Mouse (Mus musculus) right cerebral cortex, postnatal 4 days (tissue): ENCODE data around the gene Scarb1.
A peak's percentile ranks its signal among the peaks of the same experiment; 100 is the strongest.
"Not testable (repeated sequence)": the region's sequence is repeated elsewhere in the genome, so short reads cannot be mapped to it uniquely, and the experiment has no call there.

Source experiments
- DNase-seq: peaks from one replicate; pipeline ENCODE4 v3.0.0-alpha.2; 2022

The Scarb1 gene

DNA sequence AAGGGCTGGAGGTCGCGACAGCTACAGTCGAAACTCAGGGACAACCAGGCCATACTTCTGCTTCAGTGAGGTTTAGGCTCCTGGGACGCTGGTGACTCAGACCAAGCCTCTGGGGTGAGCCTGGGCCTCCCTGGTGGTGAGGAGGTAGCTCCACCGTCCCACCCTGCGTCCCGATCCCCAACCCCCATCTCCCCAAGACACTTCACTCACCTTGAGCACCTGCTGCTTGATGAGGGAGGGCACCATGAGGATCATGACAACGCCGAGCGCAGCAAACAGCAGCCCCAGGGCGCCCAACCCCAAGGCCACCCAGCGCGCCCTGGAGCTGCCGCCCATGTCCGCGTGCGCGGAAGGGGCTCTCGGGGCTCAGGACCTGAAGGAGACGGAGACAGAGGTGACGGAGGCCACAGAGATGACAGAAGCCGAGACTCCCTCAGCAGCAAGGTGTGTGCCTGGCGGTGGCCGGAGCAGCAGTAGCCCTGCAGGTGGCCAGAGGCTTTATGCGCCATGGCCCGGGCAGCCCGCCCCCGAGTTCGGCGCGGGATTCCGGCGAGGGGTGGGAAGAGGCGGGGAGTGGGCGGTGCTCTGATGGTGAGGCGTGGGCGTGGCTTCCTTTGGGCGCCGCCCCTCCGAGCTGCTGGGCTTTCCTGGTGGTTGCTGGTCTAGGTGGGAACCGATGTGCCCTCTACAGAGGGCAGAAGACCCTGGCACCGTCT lies at the start of gene Scarb1:
TSS of gene Scarb1 (minus strand) at position 548 of the 716 bp plus-strand sequence.
- DNase-seq, result peak; percentile 83

DNA sequence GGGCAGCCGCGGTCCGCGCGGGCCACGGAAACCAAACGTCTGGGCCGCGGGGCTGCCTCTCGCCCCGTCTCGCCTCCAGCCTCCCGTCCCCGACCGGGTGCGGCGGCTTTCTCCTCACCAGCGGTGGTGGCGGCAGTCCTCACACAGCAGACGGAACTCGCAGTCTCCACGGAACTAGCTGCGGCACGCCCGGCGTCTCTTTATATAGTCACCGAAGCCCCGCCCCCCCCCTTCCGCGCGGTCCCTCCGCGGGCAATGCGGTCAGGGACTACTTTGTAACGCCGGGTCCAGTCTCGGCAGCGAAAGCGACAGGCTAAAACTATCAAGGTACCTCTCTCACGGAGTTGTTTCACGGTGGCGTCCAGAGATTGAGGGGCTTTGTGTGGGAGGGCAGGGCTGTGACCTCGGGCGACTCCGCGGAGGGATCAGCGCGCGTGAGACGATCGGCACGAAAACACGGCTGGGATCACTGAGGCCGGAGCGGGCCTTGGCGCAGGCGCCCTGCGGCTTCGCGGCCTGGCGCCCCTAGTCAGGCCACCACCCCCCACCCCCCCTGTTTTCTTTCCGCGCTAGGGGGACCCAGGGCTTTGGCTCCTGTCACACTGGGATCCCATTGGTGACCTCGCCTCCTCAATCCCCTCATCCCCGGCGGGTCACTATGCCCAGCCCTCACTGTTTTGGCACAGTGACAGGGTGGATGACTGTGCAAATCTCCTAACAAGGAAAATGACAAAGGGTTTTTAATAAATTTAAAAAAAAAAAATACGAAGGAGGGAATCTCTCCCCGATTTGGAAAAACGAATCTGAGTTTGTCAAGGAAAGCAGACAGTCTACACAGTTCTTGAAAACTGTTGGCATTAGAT lies 48.9 kb upstream of the Scarb1 start, which contains the start of gene Ubc:
TSS of gene Ubc (minus strand) at position 624 of the 863 bp plus-strand sequence.
- DNase-seq, result peak; percentile 87

DNA sequence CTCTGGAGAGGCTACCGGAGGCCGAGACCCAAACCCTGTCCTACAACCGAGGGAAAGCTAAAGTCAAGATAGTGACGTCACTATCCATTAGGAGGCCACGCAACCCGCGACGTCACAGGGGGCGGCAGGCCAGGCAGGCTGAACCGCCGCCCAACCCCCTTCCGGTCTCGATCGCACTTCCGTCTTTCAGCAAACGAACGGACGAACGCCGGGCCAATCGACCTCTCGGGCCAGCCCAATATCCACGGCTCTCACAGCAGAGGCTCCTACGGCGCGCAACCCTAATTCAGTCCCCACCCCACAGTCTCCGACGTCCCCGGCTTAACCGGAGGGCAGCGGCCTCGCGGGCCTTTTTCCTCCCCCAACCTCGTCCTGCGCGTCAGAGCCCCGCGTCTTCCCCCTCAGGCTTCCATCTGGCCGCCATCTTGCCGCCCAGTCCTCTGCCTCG lies 48.3 kb upstream of the Scarb1 start, which contains the start of gene Gm10382:
TSS of gene Gm10382 (plus strand) at position 192 of the 448 bp plus-strand sequence.
- DNase-seq, result peak; percentile 77

DNA sequence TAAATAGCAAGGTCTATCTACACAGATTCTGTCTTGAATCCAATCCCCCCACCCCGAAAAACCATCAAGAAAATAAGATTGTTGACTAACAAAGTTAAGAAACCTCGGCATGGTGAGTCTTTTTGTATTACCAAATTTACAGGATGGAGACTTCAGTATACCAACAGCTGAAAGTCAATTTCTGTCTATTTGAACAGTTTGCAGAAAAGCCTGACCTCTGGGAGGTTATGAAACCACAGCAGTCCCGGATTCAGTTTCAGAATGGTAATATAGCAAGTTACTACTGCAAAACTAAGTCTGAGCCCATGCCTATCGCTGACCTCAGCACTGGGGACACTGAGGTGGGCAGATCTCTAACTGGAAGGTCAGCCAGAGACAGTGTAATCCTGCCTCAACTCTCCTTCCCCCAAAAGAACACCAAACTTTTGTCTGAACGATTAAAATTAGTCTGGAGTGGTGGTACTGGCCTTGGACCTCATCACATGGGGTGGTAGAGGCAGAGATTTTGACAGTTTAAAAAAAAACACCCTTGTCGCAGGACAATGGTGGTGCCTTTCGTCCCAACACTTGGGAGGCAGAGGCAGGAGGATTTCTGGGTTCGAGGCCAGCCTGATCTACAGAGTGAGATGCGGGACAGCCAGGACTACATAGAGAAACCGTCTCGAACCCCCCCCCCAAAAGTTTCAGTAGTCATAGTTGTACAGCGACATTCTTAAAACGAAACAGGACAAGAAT lies 47.6 kb upstream of the Scarb1 start:
- DNase-seq, result no peak

DNA sequence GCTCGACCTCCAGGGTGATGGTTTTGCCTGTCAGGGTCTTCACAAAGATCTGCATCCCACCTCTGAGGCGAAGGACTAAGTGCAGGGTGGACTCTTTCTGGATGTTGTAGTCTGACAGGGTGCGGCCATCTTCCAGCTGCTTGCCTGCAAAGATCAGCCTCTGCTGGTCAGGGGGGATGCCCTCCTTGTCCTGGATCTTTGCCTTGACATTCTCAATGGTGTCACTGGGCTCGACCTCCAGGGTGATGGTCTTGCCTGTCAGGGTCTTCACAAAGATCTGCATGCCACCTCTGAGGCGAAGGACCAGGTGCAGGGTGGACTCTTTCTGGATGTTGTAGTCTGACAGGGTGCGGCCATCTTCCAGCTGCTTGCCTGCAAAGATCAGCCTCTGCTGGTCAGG lies 46.4 kb upstream of the Scarb1 start:
- DNase-seq, result not testable (repeated sequence)

DNA sequence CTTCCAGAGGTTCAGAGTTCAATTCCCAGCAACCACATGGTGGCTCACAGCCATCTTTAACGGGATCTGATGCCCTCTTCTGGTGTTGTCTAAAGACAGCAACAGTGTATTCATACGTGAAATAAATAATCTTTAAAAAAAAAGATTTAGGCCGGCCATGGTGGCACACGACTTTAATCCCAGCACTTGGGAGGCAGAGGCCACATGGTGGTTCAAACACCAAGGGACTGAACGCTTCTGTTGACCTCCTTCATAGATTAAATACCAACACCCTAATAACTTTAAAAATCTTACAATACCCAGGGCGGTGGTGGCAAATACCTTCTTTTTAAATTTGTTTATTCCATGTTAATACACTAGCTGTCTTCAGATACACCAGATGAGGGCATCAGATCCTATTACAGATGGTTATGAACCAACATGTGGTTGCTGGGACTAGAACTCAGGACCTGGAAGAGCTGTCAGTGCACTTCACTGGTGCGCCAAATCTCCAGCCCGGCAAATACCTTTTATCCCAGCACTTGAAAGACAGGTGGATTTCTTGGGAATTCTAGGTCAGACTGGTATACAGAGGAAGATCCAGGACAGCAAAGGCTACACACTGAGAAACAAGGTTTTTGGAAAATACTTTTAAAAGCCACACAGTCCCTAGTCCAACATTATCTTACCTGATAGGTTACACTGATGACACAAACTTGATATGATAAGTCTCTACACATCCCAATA lies 44.5 kb upstream of the Scarb1 start:
- no peak for DNase-seq

DNA sequence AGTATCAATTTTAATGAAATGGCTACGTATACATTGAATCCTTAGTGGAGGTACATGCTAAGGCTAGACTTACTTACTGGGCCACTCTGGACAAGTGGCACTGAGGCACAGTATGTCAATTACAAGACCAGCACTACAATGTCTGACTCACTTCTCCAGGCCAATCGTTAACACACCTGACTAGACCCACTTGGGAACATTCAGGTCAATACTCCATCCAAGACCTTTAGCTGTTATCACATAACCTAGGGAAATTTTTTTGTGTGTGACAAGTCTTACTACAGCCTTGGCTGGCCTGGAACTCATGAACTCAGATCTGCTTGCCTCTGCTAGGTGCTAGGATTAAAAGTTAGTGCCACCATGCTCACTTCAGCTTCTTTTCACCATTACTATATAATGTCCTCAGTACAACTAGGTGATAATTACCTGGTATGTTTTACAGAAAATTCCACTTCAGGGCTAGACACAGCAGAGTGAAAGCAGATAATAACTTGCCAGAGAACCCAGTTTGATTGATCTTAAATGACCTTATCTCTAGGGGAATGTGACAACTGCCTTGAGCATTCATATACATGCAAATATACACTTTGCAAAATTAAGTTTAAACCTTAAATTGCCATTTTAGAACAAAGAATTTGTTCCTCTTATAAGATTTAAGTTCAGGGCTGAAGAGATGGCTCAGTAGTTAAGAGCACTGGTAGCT lies 43.8 kb upstream of the Scarb1 start:
- no peak for DNase-seq

DNA sequence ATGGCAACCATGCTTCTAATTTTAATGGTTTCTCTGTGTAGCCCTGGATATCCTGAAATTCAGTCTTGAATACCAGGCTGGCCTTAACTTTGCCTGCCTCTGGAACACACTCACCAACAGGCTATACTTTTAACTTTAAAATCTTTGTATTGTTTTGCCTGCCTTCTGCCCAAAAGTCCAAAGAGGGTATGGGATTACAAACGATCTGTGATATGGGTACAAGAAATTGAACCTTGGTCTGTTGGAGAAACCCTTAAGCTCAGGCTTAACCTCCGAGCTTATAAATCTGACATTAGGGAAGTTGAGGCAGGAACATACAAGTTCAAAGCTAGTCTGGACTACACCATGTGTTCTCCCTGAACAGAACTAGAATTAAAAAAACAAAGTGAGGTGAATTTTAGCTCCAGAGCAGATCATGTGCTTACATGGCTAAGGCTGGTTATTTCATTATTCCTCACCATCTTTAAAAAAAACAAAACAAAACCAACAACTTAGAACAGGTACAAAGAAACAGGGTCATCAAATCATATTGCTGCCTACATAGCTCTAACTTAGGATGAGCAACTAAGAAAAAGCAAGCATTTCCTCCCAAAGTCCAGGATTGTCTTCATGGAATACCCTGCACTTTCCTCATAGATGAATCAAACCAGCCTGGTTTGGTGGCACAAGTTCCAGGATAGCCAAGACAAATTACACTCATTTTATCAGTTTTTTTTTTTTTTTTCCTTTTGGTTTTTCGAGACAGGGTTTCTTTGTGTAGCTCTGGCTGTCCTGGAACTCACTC lies 42.9 kb upstream of the Scarb1 start:
- no peak for DNase-seq

DNA sequence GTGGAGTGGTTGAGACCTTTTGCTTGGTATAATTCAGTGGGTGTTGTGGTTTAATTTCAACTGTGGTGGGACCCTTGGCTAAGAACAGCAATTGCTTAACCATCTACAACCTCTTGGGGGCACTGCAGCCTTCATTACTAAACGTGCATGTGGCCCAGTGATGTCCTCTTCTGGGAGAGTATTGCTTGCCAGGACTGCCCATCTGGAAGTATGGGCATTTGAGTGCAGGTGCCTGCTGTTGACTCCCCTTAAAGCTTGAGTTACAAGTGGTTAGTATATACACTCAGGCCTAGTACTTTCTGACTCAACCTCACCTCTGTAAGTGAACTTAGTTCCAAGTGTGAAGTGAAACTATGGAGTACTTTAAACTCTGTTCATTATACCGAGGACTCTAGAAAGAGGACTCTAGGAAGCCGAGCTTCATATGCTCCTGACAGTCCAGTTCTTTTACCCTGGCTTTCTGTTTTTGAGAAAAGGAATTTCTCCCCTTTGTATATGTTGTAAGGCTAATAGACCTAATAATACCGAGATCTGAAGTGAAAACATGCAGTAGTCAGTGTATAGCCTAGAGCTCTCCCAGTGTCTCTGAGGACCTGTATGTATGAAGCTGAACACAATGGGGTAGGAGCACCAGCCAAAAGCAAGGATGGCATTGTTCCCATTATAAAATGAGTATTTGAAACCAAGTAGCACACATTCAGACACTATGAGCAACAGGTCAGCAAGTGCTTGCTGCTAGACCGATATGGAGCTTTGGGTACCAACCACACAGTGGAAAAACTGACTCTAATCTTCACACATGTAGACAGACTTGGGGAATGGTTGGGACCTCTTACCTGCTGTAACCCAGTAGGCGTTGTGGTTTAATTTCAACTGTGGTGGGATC lies 42.0 kb upstream of the Scarb1 start:
- DNase-seq, result peak; percentile 55

DNA sequence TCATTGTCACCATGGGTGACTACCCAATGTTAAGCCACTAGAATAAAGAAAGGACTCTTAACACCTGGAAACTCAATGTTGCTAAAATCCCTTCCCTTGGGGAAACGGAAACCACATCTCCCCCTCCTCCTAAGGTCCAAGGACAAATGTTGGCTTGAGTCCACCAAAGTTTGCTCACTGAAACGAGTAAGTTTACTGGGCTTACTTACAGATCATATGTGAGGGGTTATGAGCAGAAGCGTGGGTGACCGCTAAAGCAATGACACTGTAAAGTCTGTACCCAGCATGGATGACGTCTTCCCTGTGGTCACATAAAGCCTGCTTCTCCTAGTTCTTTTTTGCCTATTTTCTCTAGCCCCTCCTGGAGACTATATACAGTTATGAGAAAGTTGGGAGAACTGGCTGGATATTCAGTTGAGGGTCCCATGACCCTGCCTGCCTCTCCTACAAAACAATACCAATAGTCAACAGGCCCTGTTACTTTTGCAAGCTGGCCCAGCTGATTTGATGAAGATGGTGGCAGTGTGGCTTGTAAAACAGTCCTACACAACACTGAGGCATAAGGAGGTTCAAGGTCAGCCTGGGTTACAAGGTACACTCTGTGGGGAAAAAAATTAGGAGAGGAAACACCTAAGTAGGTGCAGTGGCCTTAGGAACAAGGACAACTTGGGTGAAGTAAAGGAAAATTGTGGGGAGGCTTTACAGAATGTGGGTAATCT lies 41.2 kb upstream of the Scarb1 start:
- DNase-seq, result no peak

DNA sequence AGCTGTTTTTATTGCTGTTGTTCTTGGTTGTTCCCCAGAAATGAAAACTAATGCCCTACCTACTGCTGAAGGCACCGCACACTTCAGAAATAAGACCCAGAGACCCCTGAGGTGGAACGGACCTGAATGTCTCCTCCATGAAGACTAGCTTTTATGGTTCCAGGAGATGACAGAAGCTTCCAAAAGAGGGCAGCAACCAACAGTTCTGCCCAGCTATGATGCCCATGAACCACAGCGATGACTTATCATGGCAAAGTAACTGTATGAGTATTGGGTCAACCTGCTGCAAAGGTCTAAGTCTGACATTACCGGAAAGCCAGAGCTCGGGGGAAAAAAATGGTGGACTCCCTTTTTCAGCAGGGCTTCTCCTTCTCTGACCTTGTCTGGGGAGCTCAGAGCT lies 38.0 kb upstream of the Scarb1 start:
- no peak for DNase-seq

DNA sequence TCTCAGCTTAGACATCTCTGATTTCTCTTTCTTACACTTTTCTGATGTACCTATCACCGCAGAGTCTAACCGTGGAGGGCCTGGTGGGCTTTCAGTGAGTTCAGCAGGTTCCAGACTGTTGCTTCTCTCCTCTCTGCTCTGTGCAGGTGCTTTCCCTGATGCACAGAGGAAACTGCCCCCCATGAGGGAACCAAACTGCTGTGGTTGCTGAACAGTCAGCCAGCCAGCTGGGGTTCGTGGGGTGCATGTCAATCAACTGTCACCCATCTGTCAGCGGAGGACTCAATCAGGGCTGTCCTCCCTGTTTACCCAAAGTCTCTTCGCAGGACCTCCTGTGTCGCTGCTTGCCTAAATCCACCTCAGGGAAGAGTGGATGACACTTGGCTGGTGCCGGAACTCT lies 36.3 kb upstream of the Scarb1 start:
- no peak for DNase-seq

DNA sequence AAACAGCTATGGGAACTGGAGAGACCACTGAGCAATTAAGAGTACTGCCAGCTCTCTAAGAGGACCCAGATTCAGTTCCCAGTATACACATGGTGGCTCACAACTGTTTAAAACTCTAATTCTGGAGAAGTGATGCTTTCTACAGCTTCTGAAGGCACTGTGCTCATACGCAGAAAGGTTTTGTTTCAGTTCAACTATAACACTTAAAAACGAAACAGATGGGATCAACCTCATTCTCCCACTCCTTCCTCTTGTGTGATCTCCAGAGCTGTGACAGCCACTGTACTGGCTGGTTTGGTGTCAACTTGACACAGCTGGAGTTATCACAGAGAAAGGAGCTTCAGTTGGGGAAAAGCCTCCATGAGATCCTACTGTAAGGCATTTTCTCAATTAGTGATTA lies 35.0 kb upstream of the Scarb1 start:
- DNase-seq, result no peak

DNA sequence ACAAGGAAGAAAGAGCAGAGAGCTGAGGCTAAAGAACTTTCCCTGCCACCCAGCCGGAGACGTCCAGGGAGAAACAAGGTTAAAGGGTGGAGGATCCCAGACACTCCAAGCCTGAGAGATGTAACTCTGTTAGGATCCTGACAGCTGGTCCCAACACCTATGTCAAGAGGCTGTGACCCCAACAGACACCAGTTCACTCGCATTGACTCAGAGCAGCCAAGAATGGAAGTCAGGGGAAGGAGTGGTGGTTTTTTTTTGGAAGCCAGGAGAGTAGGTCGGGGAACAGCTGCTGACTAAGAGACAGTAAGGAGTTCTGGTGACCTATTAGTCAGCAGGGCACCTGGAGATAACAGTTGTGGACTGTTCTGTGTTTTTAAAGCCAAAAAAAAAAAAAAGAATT lies 31.1 kb upstream of the Scarb1 start:
- DNase-seq, result no peak

DNA sequence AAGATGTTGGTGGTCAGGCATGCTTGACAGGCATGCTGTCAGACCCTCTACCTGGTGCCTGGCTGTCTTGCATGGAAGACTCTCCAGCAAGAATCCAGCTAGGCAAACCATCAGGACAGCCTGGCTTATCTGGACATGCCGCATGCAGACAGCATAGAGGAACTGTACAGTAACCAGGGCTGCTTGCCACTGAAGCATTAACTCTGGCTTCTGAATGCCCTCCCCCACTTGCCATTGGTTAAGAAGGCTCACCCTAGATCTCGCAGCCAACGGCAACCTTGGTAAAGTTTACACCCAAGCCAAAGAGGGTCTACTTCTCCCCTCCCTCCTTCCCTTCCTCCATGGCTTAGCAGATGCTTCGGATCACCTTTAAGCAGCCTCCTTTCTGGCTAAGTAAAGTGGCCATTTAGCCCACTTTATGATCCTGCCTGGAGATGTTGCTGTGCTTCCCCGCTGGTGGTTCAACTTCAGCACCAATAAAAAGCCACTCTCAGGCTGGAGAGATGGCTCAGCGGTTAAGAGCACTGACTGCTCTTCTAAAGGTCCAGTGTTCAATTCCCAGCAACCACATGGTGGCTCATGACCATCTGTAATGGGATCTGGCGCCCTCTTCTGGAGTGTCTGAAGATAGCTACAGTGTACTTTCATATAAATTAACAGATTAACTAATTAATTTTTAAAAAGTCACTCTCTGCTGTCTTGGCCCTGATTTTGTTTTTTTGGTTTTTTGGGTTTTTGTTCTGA lies 30.2 kb upstream of the Scarb1 start:
- no peak for DNase-seq

DNA sequence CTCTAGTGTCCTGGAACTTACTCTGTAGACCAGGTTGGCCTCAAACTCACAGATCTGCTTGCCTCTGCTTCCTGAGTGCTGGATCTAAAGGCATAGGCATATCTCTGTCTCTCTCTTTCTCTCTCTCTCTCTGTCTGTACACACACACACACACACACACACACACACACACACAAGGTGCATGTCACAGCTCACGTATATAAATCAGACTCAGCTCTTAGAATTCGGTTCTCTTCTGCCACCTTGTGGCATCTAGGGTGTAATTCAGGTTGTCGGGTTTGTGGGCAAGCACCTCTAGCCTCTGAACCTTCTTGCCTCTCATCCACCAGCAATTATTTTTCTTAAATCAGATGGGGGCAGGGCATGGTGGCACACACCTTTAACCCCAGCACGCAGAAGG lies 27.7 kb upstream of the Scarb1 start:
- DNase-seq, result peak; percentile 40

DNA sequence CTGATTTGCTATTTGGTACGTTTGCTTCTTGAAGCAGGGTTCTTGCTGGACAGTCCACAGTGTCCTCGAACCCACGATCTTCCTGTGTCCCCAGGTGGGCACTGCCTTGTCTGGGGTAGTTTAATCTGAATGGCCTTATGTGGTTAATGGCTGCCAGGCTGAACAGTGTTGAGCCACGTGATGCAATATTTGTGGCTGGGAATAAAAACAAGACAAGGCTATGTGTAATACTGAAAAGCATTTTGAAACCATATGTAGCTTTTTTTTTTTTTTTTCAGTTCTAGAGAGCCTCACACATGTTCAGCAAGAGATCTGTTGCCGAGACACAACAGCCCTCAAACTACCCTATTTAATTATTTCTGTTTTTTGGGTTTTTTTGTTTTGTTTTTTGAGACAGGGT lies 27.3 kb upstream of the Scarb1 start:
- no peak for DNase-seq

DNA sequence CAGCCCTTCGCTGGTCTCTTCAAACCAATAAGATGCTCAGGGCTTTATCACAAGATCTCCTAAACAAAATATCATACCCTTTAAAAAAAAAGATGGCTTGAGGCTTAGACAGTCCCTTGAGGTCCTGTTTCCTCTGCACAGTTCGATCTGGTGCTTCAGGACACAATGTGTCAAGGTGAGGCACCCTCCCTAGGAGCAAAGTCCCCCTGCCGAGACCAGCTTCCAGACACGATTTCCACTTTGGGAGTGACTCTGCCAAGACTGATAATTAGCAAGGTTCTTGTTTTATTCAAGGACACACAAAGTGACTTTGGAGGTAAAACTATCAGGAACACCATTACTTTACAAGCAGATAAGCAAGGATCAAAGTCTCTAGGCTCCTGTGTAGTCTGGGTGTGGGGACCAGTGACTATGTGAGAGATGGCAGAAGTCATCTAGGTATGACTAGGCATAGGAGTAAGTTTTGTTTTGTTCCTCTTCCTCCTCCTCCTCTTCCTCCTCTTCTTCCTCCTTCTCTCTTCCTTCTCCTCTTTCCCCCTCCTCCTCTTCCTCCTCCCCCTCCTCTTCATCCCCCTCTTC lies 24.0 kb upstream of the Scarb1 start:
- no peak for DNase-seq
